Mouse (Mus musculus) G1E (cell line): ENCODE data around the gene Foxd4. TPM values are rescaled to one million over a fixed set of nuclear protein-coding genes. Genes with fewer than 3 reads are reported as not detected.
A peak's percentile ranks its signal among the peaks of the same experiment; 100 is the strongest.
"Not testable (repeated sequence)": the region's sequence is repeated elsewhere in the genome, so short reads cannot be mapped to it uniquely, and the experiment has no call there.

Source experiments
- ATAC-seq: 2 replicates; pipeline ENCODE4 v1.8.0; 2016; ENCODE audit warnings: mild to moderate bottlenecking; ENCODE audit not compliant: insufficient number of reproducible peaks, poor library complexity, low FRiP score, severe bottlenecking; ENCODE audit errors: extremely low read depth
- DNase-seq: peaks from one replicate; pipeline ENCODE4 v3.0.0; 2012; ENCODE audit warnings: low spot score
- H3K27me3 ChIP-seq: 2 replicates; pipeline ENCODE4 v1.6.1; 2012; ENCODE audit warnings: mild to moderate bottlenecking, low read length, inconsistent platforms; ENCODE audit not compliant: insufficient read depth
- H3K36me3 ChIP-seq: replicated peaks from 2 replicates; pipeline ENCODE3; 2012; ENCODE audit warnings: mild to moderate bottlenecking, inconsistent platforms
- H3K4me1 ChIP-seq: 2 replicates; pipeline ENCODE4 v1.6.1; 2012; ENCODE audit warnings: low read depth, low read length, inconsistent platforms, mixed read lengths; ENCODE audit not compliant: insufficient read depth
- H3K4me3 ChIP-seq: 2 replicates; pipeline ENCODE4 v1.5.1; 2012; ENCODE audit warnings: low read depth, mild to moderate bottlenecking, inconsistent platforms, low read length, moderate library complexity, mixed read lengths
- H3K9me3 ChIP-seq: replicated peaks from 2 replicates; pipeline ENCODE4 v1.6.1; 2012; ENCODE audit warnings: inconsistent platforms
- CTCF ChIP-seq: IDR thresholded peaks from 2 replicates; pipeline ENCODE4 v1.5.1; 2012; ENCODE audit warnings: low read depth, low read length, inconsistent platforms, mixed read lengths
- GATA1 ChIP-seq: IDR thresholded peaks from 2 replicates; pipeline ENCODE4 v1.6.1; 2012; ENCODE audit warnings: borderline replicate concordance, low read length, inconsistent platforms, mixed read lengths
- GATA2 ChIP-seq: IDR thresholded peaks from 2 replicates; pipeline ENCODE4 v1.6.1; 2012; ENCODE audit warnings: low read depth, low read length, inconsistent platforms, borderline replicate concordance
- POLR2AphosphoS5 ChIP-seq: IDR thresholded peaks from 2 replicates; pipeline ENCODE4 v1.6.1; 2012; ENCODE audit warnings: low read depth, low read length, inconsistent platforms; ENCODE audit not compliant: insufficient replicate concordance
- TAL1 ChIP-seq: conservative IDR thresholded peaks from 2 replicates; pipeline ENCODE4 v1.6.1; 2012; ENCODE audit warnings: low read depth, low read length, inconsistent platforms, mixed read lengths
- polyA plus RNA-seq: library from polyadenylated mRNA; stranded (reverse); fragments of >175 nt; gene quantifications from 2 replicates; pipeline ENCODE4 v1.2.3, GENCODE M21; 2012
- total RNA-seq, 2 experiments: library from RNA; stranded (forward) in 1 of 2; stranded (reverse) in 1 of 2; fragments of 200-1000 nt in 1 of 2; fragments of >200 nt in 1 of 2; fragmentation: Nextera tagmentation in 1 of 2; gene quantifications; 2 replicates each; pipeline ENCODE4 v1.2.3; 2014 to 2017

Foxd4 gene
- total and polyA plus RNA-seq, 3 experiments = not detected

- H3K27me3 ChIP-seq = 0 out of 2 replicates have a peak, but pooled peaks cover 3% of the 10 kb centered on the region
- no peak overlapping the region for H3K4me3 ChIP-seq
- H3K4me1 ChIP-seq = no peaks in the 10 kb centered on the region
- TF ChIP-seq CTCF (peak; percentile 60), GATA1 (no peak), GATA2 (no peak), POLR2AphosphoS5 (no peak)
- DNase-seq (peak; percentile 25), ATAC-seq (no peak)
- H3K9me3 ChIP-seq = no peaks in the 10 kb centered on the region
- no peaks in the 10 kb centered on the region for H3K36me3 ChIP-seq
Measured at GRCm38 (mm10) chr19:24885504-24885903, 15.5 kb downstream of the Foxd4 start.

GRCm38 (mm10) chr19:24881237-24881636, 19.8 kb downstream of the Foxd4 start:
- no peak for TF ChIP-seq GATA1
- no peak for TF ChIP-seq POLR2AphosphoS5
- TF ChIP-seq GATA2 = no peak
- no peak for TF ChIP-seq CTCF
- no peak for TF ChIP-seq TAL1
- Histone ChIP-seq H3K4me3 (no peak overlapping the region), H3K36me3 (no peaks in the 10 kb centered on the region), H3K27me3 (no peaks in the 10 kb centered on the region), H3K4me1 (no peaks in the 10 kb centered on the region), H3K9me3 (no peaks in the 10 kb centered on the region)
- DNase-seq (no peak), ATAC-seq (no peak)

GRCm38 (mm10) chr19:24875129-24875870, 25.7 kb downstream of the Foxd4 start, which contains the start of gene Gm10053:
Gene Gm10053 (plus strand): TSS chr19:24875686.
- not testable (repeated sequence) for H3K27me3 ChIP-seq, H3K4me3 ChIP-seq

GRCm38 (mm10) chr19:24873873-24874272, 27.1 kb downstream of the Foxd4 start:
- Histone ChIP-seq H3K36me3 (no peaks in the 10 kb centered on the region), H3K27me3 (no peaks in the 10 kb centered on the region), H3K9me3 (no peaks in the 10 kb centered on the region), H3K4me3 (no peak overlapping the region), H3K4me1 (no peaks in the 10 kb centered on the region)
- ATAC-seq (no peak), DNase-seq (no peak)
- TF ChIP-seq POLR2AphosphoS5 (no peak), GATA1 (no peak), CTCF (no peak), GATA2 (no peak), TAL1 (no peak)

More at GRCm38 (mm10) chr19:24875129-24875870, 25.7 kb downstream of the Foxd4 start, which contains the start of gene Gm10053:
- H3K4me1 ChIP-seq, H3K36me3 ChIP-seq, H3K9me3 ChIP-seq, ATAC-seq, DNase-seq: not testable (repeated sequence)

- H3K27me3 ChIP-seq = peaks cover 4% of the 10 kb centered on the region; the same call in 1 of the 2 replicates
- no peaks in the 10 kb centered on the region for H3K9me3 ChIP-seq
- no peaks in the 10 kb centered on the region for H3K4me1 ChIP-seq
- TF ChIP-seq GATA1 (no peak), TAL1 (no peak), POLR2AphosphoS5 (no peak), CTCF (peak; percentile 83)
- no peak overlapping the region for H3K4me3 ChIP-seq
- peak; percentile 25 for DNase-seq
- no peaks in the 10 kb centered on the region for H3K36me3 ChIP-seq
- ATAC-seq = no peak
Measured at GRCm38 (mm10) chr19:24871037-24871635, 29.9 kb downstream of the Foxd4 start.

- ATAC-seq (no peak), DNase-seq (no peak)
- no peaks in the 10 kb centered on the region for H3K36me3 ChIP-seq
- no peak overlapping the region for H3K4me3 ChIP-seq
- H3K4me1 ChIP-seq = no peaks in the 10 kb centered on the region
- peaks cover 7% of the 10 kb centered on the region for H3K27me3 ChIP-seq
- no peaks in the 10 kb centered on the region for H3K9me3 ChIP-seq
- TF ChIP-seq CTCF (no peak), TAL1 (no peak), POLR2AphosphoS5 (no peak), GATA2 (no peak), GATA1 (no peak)
Measured at GRCm38 (mm10) chr19:24865436-24865835, 35.6 kb downstream of the Foxd4 start.
